Comparison of ENCODE assay signal across 9 mouse cellular contexts in genomic region chr5:82346672-82347071, GRCm38 (mm10).
DNase-seq lines count a peak whose midpoint lies in the region; ATAC-seq and TF ChIP-seq lines count a peak whose summit lies in the region.
"Had no signal": no experiment of that assay in that cellular context is flagged by ENCODE, and none has a peak within 500 bp of the region (broad histone marks: within the 10 kb centered on the region; RNA-seq: fewer than 3 reads in every experiment).

No protein-coding gene starts in this region.

- no peaks in the 10 kb centered on the region for H3K36me3 ChIP-seq in lung, embryonic 14.5 days (ENCODE audit: insufficient read depth)
- H3K36me3 ChIP-seq: embryonic facial prominence, embryonic 12.5 days had no signal

- no peak overlapping the region for H3K4me3 ChIP-seq in lung, embryonic 14.5 days (ENCODE audit: low read depth, low read length)
- H3K4me3 ChIP-seq: embryonic facial prominence, embryonic 12.5 days had no signal

- DNase-seq in urinary bladder, postnatal 14 days (ENCODE audit: low spot score) = peak; percentile 62
- DNase-seq in urinary bladder, adult 2 months (ENCODE audit: low spot score) = no peak
- DNase-seq in cerebellum, postnatal 36 days = peak; percentile 26 to 67
- DNase-seq in gastrocnemius, postnatal 14 days = peak; percentile 15
- peak; percentile 55 for DNase-seq in kidney, postnatal 14 days
- peak; percentile 96 for DNase-seq in lung, embryonic 14.5 days
- peak; percentile 37 for DNase-seq in right cerebral cortex, postnatal 25 days
- DNase-seq in spleen, adult 18-20 months = no peak

- peak; percentile 85 for TF ChIP-seq CTCF in lung, embryonic 14.5 days (IDR thresholded peaks at IDR 0.05; ENCODE audit: low read depth)

- intact Hi-C loops in gastrocnemius, postnatal 14 days (cut with DNase I; ENCODE audit: low total_unique reads) = no loop called here

- no peaks in the 10 kb centered on the region for H3K4me1 ChIP-seq in lung, embryonic 14.5 days (ENCODE audit: insufficient read depth)
- H3K4me1 ChIP-seq: embryonic facial prominence, embryonic 12.5 days had no signal

- no peak overlapping the region for H3K27ac ChIP-seq in lung, embryonic 14.5 days (ENCODE audit: low read depth)
- H3K27ac ChIP-seq: embryonic facial prominence, embryonic 12.5 days had no signal

- H3K9me3 ChIP-seq in lung, embryonic 14.5 days (ENCODE audit: low read depth, low read length) = no peaks in the 10 kb centered on the region
- H3K9me3 ChIP-seq: embryonic facial prominence, embryonic 12.5 days had no signal

- ATAC-seq in lung, embryonic 14.5 days (ENCODE audit: insufficient read depth) = peak; percentile 77; the same call in 1 of the 2 replicates

- 7% methylated on average over 7 of the region's 7 CpGs for WGBS in lung, embryonic 14.5 days

- no peak overlapping the region for H3K4me2 ChIP-seq in lung, embryonic 14.5 days
- H3K4me2 ChIP-seq: embryonic facial prominence, embryonic 12.5 days had no signal

- H3K9ac ChIP-seq in lung, embryonic 14.5 days = no peak overlapping the region
- H3K9ac ChIP-seq: embryonic facial prominence, embryonic 12.5 days had no signal

- no peaks in the 10 kb centered on the region for H3K27me3 ChIP-seq in lung, embryonic 14.5 days (ENCODE audit: insufficient read depth, low read length)
- H3K27me3 ChIP-seq: embryonic facial prominence, embryonic 12.5 days had no signal

Comparison
In these comparisons a context has a peak if more than half of its experiments do, and no peak if none do; other contexts are left out.
1. DNase-seq: peak in urinary bladder, postnatal 14 days (single experiment), cerebellum, postnatal 36 days (2 of 2), gastrocnemius, postnatal 14 days (single experiment), kidney, postnatal 14 days (single experiment), lung, embryonic 14.5 days (single experiment) and right cerebral cortex, postnatal 25 days (single experiment); none in urinary bladder, adult 2 months (single experiment) and spleen, adult 18-20 months (0 of 2).